Mouse (Mus musculus) heart, embryonic 16.5 days (tissue): ENCODE data around the gene Myo18a. TPM values are rescaled to one million over a fixed set of nuclear protein-coding genes. Genes with fewer than 3 reads are reported as not detected.
"Not testable (repeated sequence)": the region's sequence is repeated elsewhere in the genome, so short reads cannot be mapped to it uniquely, and the experiment has no call there.

Experiments used
- ATAC-seq: fragments of 200-750 bp; cut with Nextera tagmentation; replicated peaks from 2 replicates; pipeline ENCODE4 v1.8.0; 2017; ENCODE audit warnings: moderate number of reproducible peaks; ENCODE audit not compliant: insufficient read depth, low FRiP score; ENCODE audit errors: extremely low read depth
- H3K27ac ChIP-seq: fragments of 300-500 bp; sonication (generic); 2 replicates; pipeline ENCODE4 v1.5.1; 2014; ENCODE audit warnings: mild to moderate bottlenecking, low read length, control low read depth, moderate library complexity
- H3K27me3 ChIP-seq: fragments of 300-500 bp; sonication (generic); 2 replicates; pipeline ENCODE4 v1.6.1; 2014; ENCODE audit warnings: low read length, mixed read lengths; ENCODE audit not compliant: control insufficient read depth, insufficient read depth
- H3K36me3 ChIP-seq: fragments of 300-500 bp; sonication (generic); 2 replicates; pipeline ENCODE4 v1.6.1; 2014; ENCODE audit not compliant: control insufficient read depth, insufficient read depth
- H3K4me1 ChIP-seq: fragments of 300-500 bp; sonication (generic); 2 replicates; pipeline ENCODE4 v1.6.1; 2014; ENCODE audit warnings: low read length, mixed read lengths; ENCODE audit not compliant: control insufficient read depth, insufficient read depth
- H3K4me2 ChIP-seq: fragments of 300-500 bp; sonication (generic); 2 replicates; pipeline ENCODE4 v1.6.1; 2014; ENCODE audit warnings: low read depth, mild to moderate bottlenecking, control low read depth, low read length
- H3K4me3 ChIP-seq: fragments of 300-500 bp; sonication (generic); 2 replicates; pipeline ENCODE4 v1.5.1; 2014; ENCODE audit warnings: mild to moderate bottlenecking, control low read depth, low read length
- H3K9ac ChIP-seq: fragments of 300-500 bp; sonication (generic); 2 replicates; pipeline ENCODE4 v1.6.1; 2014; ENCODE audit warnings: low read length, control low read depth
- H3K9me3 ChIP-seq: fragments of 300-500 bp; sonication (generic); replicated peaks from 2 replicates; pipeline ENCODE4 v1.6.1; 2016; ENCODE audit warnings: low read length; ENCODE audit not compliant: control insufficient read depth
- WGBS: fragments of 180-500 bp; shearing (Covaris S2); extraction: QIAGEN DNeasy Blood & Tissue Kit; methylation state at CpG from one replicate; pipeline ENCODE4 v1.1.7; 2014; 5-methylcytosine and 5-hydroxymethylcytosine counted together
- polyA plus RNA-seq: library from polyadenylated mRNA; unstranded; fragments of >200 nt; fragmentation: Nextera tagmentation; extraction: Ambion mirVana; gene quantifications from 2 replicates; pipeline ENCODE4 v1.2.1, GENCODE M21; 2015

The Myo18a gene
- polyA plus RNA-seq, 1 experiment from 2014 or later, result 104 TPM

DNA sequence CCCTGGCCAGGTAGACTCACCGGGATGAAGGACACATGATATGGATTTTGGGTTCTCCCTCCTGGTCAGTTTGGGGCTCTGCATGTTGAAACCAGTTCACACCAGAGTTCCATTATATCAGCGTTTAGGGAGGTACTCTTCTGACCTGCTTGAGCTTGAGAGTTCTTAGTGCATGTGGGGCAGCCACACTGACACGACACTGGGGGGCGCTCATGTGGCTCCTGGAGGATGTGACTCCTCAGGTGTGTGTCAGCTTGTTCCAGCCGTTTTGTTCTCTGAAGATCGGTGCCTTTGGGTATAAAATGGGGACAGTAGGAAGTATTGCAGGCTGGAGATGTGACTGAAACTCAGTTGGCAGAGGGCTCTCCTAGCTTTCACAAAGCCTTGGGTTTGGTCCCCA lies 19.1 kb upstream of the Myo18a start:
- Histone ChIP-seq H3K9me3 (no peaks in the 10 kb centered on the region), H3K9ac (no peak overlapping the region), H3K27ac (no peak overlapping the region), H3K4me2 (no peak overlapping the region), H3K4me1 (no peaks in the 10 kb centered on the region), H3K36me3 (no peaks in the 10 kb centered on the region), H3K4me3 (no peak overlapping the region), H3K27me3 (no peaks in the 10 kb centered on the region)
- no peak for ATAC-seq
- 23% methylated on average over 6 of the region's 6 CpGs for WGBS

DNA sequence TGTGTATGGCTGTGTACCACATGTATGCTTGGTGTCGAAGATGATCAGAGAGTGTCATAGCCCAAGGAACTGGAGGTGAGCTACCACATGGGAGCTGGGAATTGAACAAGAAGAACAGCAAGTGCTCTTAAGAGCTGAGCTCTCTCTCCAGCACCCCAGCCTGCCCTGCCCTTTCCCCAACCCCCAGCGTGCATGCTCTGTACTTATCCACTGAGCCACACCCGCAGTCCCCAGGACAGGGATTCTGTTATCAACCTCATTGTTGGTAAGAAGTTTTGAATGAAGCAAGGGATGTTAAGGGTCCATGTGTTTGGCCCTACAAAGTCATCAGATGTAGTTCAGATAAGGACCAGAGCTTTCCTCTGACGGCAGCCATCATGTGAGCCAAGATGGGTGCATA lies 16.4 kb upstream of the Myo18a start:
- H3K4me1 ChIP-seq, result no peaks in the 10 kb centered on the region
- ATAC-seq, result no peak
- H3K4me2 ChIP-seq, result no peak overlapping the region
- no peaks in the 10 kb centered on the region for H3K36me3 ChIP-seq
- no peaks in the 10 kb centered on the region for H3K27me3 ChIP-seq
- H3K9me3 ChIP-seq, result no peaks in the 10 kb centered on the region
- WGBS, result 86% methylated on average over 4 of the region's 4 CpGs
- no peak overlapping the region for H3K4me3 ChIP-seq
- no peak overlapping the region for H3K27ac ChIP-seq
- no peak overlapping the region for H3K9ac ChIP-seq

DNA sequence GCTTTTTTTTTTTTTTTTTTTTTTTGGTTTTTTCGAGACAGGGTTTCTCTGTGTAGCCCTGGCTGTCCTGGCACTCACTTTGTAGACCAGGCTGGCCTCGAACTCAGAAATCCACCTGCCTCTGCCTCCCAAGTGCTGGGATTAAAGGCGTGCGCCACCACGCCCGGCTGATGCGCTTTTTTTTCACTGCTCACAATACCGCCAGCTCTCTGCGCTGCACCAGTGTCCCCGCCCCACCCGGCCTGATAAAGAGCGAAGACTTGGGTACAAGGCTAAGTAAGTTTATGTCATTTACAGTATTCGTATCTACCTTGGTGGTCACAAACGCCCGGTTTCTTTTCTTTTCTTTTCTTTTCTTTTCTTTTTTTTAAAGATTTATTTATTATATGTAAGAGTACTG lies 15.9 kb upstream of the Myo18a start:
- ATAC-seq, H3K4me3 ChIP-seq, H3K27ac ChIP-seq, H3K4me2 ChIP-seq, H3K9ac ChIP-seq, H3K9me3 ChIP-seq, H3K4me1 ChIP-seq, H3K36me3 ChIP-seq, H3K27me3 ChIP-seq: not testable (repeated sequence)
- 94% methylated on average over 13 of the region's 15 CpGs for WGBS

DNA sequence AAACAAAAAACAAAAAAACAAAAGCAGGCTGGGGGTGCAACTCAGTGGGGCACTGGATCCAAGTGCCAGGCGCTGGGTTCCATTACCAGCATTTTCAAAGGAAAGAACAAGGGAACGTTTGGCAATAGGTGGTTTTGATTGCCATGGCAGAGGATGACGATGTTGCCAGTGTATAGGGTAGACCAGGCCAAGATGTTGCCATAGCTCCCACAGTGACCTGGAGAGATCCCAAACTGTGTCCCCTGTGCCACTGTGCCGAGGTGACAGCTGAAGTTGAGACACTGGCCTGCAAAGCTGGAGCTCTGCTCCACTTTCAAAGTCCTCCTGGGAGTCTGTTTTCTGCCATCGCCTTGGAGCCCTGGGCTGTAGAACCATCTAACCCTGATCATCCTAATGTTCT lies 14.1 kb upstream of the Myo18a start:
- H3K9me3 ChIP-seq, result no peaks in the 10 kb centered on the region
- no peaks in the 10 kb centered on the region for H3K4me1 ChIP-seq
- 79% methylated on average over 5 of the region's 5 CpGs for WGBS
- H3K4me3 ChIP-seq, result no peak overlapping the region
- H3K9ac ChIP-seq, result no peak overlapping the region
- no peaks in the 10 kb centered on the region for H3K36me3 ChIP-seq
- ATAC-seq, result no peak
- no peak overlapping the region for H3K4me2 ChIP-seq
- H3K27ac ChIP-seq, result no peak overlapping the region
- H3K27me3 ChIP-seq, result no peaks in the 10 kb centered on the region

DNA sequence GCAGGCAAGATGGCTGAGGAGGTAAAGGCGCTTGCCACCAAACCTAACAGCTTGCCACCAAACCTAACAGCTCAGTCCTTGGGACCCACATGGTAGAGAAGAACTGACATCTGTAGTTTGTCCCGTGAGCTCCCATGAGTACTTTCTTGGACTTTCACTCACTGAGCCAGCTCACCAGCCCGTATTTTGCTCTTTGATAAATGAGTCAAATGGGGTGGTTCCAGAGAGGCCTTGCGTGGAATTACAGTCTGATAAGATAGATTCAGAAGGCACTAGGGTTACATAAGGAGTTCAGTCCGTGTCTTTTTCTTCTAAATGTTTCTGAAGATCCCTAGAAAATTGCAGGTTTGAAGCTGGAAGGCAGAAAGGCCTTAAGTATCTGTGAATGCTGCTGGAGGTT lies 10.5 kb upstream of the Myo18a start:
- no peak overlapping the region for H3K27ac ChIP-seq
- H3K4me3 ChIP-seq, result no peak overlapping the region
- H3K4me1 ChIP-seq, result no peaks in the 10 kb centered on the region
- ATAC-seq, result no peak
- H3K27me3 ChIP-seq, result no peaks in the 10 kb centered on the region
- no peak overlapping the region for H3K9ac ChIP-seq
- no peak overlapping the region for H3K4me2 ChIP-seq
- 60% methylated on average over 5 of the region's 5 CpGs for WGBS
- H3K36me3 ChIP-seq, result no peaks in the 10 kb centered on the region
- no peaks in the 10 kb centered on the region for H3K9me3 ChIP-seq

DNA sequence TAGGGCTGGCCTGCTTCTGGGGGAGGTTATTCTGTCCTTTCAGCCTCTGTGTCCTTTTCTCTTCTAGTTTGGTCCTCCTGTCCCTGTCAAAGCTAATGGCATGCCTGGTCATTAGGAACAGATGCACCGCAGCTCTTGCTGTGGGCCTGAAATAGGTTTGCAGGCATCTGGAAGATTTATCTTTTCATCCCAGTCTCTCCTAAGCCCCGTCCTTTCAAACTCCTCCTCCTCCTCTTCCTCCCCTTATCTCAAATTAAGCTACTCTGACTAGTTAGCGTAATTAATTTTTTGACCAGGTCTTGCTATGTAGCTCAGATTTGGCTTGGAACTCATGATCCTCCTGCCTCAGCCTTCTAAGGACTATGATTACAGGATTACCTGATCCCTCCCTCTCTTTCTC lies 9.6 kb upstream of the Myo18a start:
- Histone ChIP-seq H3K4me2 (no peak overlapping the region), H3K36me3 (no peaks in the 10 kb centered on the region), H3K9me3 (no peaks in the 10 kb centered on the region), H3K27me3 (no peaks in the 10 kb centered on the region), H3K4me3 (no peak overlapping the region), H3K27ac (no peak overlapping the region), H3K9ac (no peak overlapping the region), H3K4me1 (no peaks in the 10 kb centered on the region)
- WGBS, result 59% methylated on average over 3 of the region's 3 CpGs
- ATAC-seq, result no peak

DNA sequence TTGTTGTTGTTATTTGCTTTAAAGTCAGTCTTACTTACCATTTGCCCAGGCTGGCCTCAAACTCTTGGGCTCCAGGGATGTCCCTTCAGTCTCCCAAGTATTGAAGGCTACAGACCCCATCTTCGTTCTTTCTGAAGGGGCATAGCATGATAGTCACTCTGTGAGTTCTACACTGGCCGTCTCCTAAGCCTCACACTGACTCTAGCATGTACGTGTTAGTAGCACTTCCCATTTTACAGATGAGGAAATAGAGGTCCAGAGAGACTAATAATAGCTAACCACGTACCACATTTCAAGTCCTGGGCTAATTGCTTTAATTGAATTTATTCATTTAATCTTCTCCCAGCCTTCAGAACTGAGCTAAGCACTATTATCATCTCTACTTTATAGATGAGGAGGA lies 3.0 kb upstream of the Myo18a start:
- WGBS, result 83% methylated on average over 4 of the region's 4 CpGs
- H3K9ac ChIP-seq, result no peak overlapping the region
- H3K4me1 ChIP-seq, result peaks cover 16% of the 10 kb centered on the region
- H3K36me3 ChIP-seq, result no peaks in the 10 kb centered on the region
- no peaks in the 10 kb centered on the region for H3K27me3 ChIP-seq
- no peaks in the 10 kb centered on the region for H3K9me3 ChIP-seq
- ATAC-seq, result no peak
- H3K4me2 ChIP-seq, result no peak overlapping the region
- no peak overlapping the region for H3K27ac ChIP-seq
- no peak overlapping the region for H3K4me3 ChIP-seq

DNA sequence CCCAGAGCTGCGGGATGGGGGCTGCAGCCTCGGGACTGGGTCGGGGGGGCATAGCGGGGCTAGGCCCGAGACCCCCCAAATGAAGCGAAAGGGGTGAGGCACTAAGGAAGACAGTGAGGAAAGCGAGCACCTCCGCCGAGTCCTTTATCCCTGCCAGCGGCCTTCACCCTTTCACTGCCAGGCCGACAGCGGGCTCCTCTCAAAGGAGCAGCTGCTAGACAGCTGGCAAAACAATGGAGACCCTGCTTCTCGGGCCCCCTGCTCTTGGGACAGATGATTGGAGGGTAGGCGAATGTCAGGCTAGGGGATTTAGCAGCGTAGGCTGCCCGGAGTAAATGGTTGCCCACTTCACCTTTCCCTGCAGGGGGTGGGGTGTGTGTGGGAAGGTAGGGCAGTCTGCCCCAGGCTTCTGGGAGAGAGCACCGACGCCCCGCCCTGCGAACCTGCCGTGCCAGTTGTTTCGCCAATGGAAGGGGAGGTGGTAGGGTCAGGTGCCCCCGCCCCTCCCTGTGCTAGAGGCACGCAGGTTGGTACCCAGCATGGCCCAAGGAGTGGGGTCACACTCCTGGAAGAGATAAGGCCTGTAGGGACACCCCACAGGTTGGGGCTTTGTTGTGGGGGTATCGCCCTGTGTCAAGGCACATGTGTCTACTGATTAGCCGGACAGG lies 761 bp downstream of the Myo18a start:
- Histone ChIP-seq H3K4me3 (peak overlapping the region; percentile 83), H3K27me3 (no peaks in the 10 kb centered on the region), H3K4me1 (peaks cover 37% of the 10 kb centered on the region), H3K4me2 (peak overlapping the region; percentile 77), H3K9me3 (no peaks in the 10 kb centered on the region), H3K36me3 (no peaks in the 10 kb centered on the region), H3K27ac (peak overlapping the region; percentile 83), H3K9ac (peak overlapping the region; percentile 92)
- ATAC-seq, result peak; percentile 5; the same call in 1 of the 2 replicates
- 6% methylated on average over 26 of the region's 26 CpGs for WGBS

DNA sequence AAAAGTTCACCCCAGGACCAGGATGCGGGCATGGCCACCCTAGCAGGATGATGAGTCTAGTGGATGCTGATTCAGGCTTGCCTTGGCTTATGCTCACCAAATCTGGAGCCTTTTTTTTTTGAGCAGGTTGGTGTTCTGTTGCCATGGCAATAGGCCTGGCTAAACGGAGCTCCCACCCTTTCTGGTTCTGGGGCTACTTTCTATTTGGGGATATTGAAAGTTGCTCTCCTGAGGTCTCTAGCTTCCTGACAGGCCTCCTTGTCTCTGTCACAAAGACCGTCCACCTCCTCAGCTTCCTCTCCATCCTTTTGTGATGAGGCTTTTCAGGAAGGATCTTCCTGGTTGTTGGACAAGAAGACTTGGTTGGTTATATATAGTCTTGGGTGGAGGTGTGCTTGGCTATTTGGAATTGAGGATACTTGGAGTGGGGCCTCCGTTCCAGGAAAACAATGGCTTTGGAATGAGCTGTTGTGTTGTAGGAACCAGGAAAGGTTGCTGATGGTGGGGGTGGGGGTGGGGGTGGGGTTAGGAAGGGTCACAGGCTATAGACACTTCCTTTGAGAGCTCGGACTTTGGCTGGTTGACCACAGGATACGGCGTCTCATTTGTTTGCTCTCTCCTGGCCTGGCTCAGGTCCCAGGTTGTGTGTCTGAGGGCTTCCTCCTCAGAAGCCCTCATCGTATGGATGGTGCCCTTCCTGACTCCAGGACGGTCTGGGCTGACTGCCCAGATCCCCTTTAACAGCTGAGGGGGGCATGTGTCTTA lies 1.8 kb downstream of the Myo18a start:
- Histone ChIP-seq H3K9me3 (no peaks in the 10 kb centered on the region), H3K4me3 (peak overlapping the region; percentile 83), H3K36me3 (no peaks in the 10 kb centered on the region), H3K4me1 (peaks cover 39% of the 10 kb centered on the region), H3K9ac (peak overlapping the region; percentile 92), H3K27ac (peak overlapping the region; percentile 87), H3K27me3 (no peaks in the 10 kb centered on the region), H3K4me2 (peak overlapping the region; percentile 95)
- peak; percentile 14; the same call in 1 of the 2 replicates for ATAC-seq
- WGBS, result 43% methylated on average over 9 of the region's 9 CpGs
